Mouse (Mus musculus) limb, embryonic 14.5 days (tissue): ENCODE data around the gene Abcc8. TPM values are rescaled to one million over a fixed set of nuclear protein-coding genes. Genes with fewer than 3 reads are reported as not detected.

ENCODE experiments used
- ATAC-seq: fragments of 200-750 bp; cut with Nextera tagmentation; 2 replicates; pipeline ENCODE4 v1.8.0; 2017; ENCODE audit warnings: low read depth, moderate number of reproducible peaks, moderate TSS enrichment; ENCODE audit not compliant: low FRiP score
- DNase-seq: peaks from one replicate; pipeline ENCODE4 v3.0.0-alpha.2; 2015; ENCODE audit warnings: low spot score
- H3K27ac ChIP-seq: fragments of 300-500 bp; sonication (generic); replicated peaks from 2 replicates; pipeline ENCODE4 v1.5.1; 2014; ENCODE audit warnings: low read depth, mild to moderate bottlenecking, low read length, moderate library complexity, mixed read lengths
- H3K27me3 ChIP-seq: fragments of 300-500 bp; sonication (generic); 2 replicates; pipeline ENCODE4 v1.6.1; 2014; ENCODE audit warnings: low read length, mixed read lengths; ENCODE audit not compliant: control insufficient read depth, insufficient read depth
- H3K36me3 ChIP-seq: fragments of 300-500 bp; sonication (generic); 2 replicates; pipeline ENCODE4 v1.6.1; 2014; ENCODE audit warnings: mild to moderate bottlenecking, low read length, moderate library complexity, mixed read lengths; ENCODE audit not compliant: control insufficient read depth, insufficient read depth
- H3K4me1 ChIP-seq: fragments of 300-500 bp; sonication (generic); 2 replicates; pipeline ENCODE4 v1.6.1; 2014; ENCODE audit warnings: antibody characterized with exemption, low read length, mixed read lengths; ENCODE audit not compliant: control insufficient read depth, insufficient read depth
- H3K4me2 ChIP-seq: fragments of 300-500 bp; sonication (generic); replicated peaks from 2 replicates; pipeline ENCODE4 v1.6.1; 2014; ENCODE audit warnings: low read depth, mild to moderate bottlenecking, low read length, moderate library complexity; ENCODE audit not compliant: severe bottlenecking
- H3K4me3 ChIP-seq: fragments of 300-500 bp; sonication (generic); replicated peaks from 2 replicates; pipeline ENCODE4 v1.5.1; 2014; ENCODE audit warnings: low read length
- H3K9ac ChIP-seq: fragments of 300-500 bp; sonication (generic); 2 replicates; pipeline ENCODE4 v1.6.1; 2014; ENCODE audit warnings: mild to moderate bottlenecking, low read depth, low read length, moderate library complexity; ENCODE audit not compliant: severe bottlenecking
- H3K9me3 ChIP-seq: fragments of 300-500 bp; sonication (generic); 2 replicates; pipeline ENCODE4 v1.6.1; 2016; ENCODE audit warnings: low read length; ENCODE audit not compliant: control insufficient read depth
- POLR2A ChIP-seq: fragments of 200-500 bp; IDR thresholded peaks from 2 replicates; pipeline ENCODE4 v1.8.0; 2012; ENCODE audit warnings: inconsistent platforms, mild to moderate bottlenecking, moderate library complexity, borderline replicate concordance; ENCODE audit not compliant: insufficient read depth, insufficient read length; ENCODE audit errors: extremely low read depth
- WGBS: fragments of 180-500 bp; shearing (Covaris S2); extraction: QIAGEN DNeasy Blood & Tissue Kit; methylation state at CpG from one replicate; pipeline ENCODE4 v1.1.7; 2014; 5-methylcytosine and 5-hydroxymethylcytosine counted together
- polyA plus RNA-seq, 2 experiments: library from polyadenylated mRNA; depleted of rRNA in 1 of 2; stranded (reverse) in 1 of 2; unstranded in 1 of 2; fragments of >200 nt; fragmentation: Nextera tagmentation in 1 of 2; extraction: Ambion mirVana in 1 of 2; gene quantifications; 2 replicates each; pipeline versions ENCODE4 v1.2.1 to v1.2.3; 2012 to 2014

The Abcc8 gene
- polyA plus RNA-seq, 2 experiments, result 1.5 to 2.6 TPM

GRCm38 (mm10) chr7:46103075-46103591 is 76.7 kb downstream of the Abcc8 start:
- Histone ChIP-seq H3K4me1 (no peaks in the 10 kb centered on the region), H3K36me3 (no peaks in the 10 kb centered on the region), H3K9me3 (no peaks in the 10 kb centered on the region), H3K27ac (no peak overlapping the region), H3K9ac (no peak overlapping the region), H3K27me3 (no peaks in the 10 kb centered on the region; the same call in 1 of the 2 replicates), H3K4me3 (no peak overlapping the region), H3K4me2 (no peak overlapping the region)
- TF ChIP-seq POLR2A, result no peak
- DNase-seq (no peak), ATAC-seq (no peak)
- WGBS, result 81% methylated on average over 8 of the region's 8 CpGs

GRCm38 (mm10) chr7:46100563-46100962 is 79.3 kb downstream of the Abcc8 start, which contains the start of gene Kcnj11:
TSS of gene Kcnj11 (minus strand) at chr7:46100764.
- H3K4me1 ChIP-seq, result no peaks in the 10 kb centered on the region
- H3K9me3 ChIP-seq, result no peaks in the 10 kb centered on the region
- no peaks in the 10 kb centered on the region for H3K36me3 ChIP-seq
- peak within 1 kb of the TSS; percentile 44 for H3K4me3 ChIP-seq
- no peak for TF ChIP-seq POLR2A
- peak within 1 kb of the TSS; percentile 52 for H3K9ac ChIP-seq
- H3K4me2 ChIP-seq, result peak within 1 kb of the TSS; percentile 84
- peak; percentile 84 for DNase-seq
- ATAC-seq, result peak; percentile 78
- no peak within 1 kb of the TSS for H3K27ac ChIP-seq
- no peaks in the 10 kb centered on the region; the same call in 1 of the 2 replicates for H3K27me3 ChIP-seq
- WGBS, result 0% methylated on average over 32 of the region's 34 CpGs

GRCm38 (mm10) chr7:46099682-46100081 is 80.2 kb downstream of the Abcc8 start:
- WGBS, result 82% methylated on average over 13 of the region's 13 CpGs
- Histone ChIP-seq H3K4me3 (no peak overlapping the region), H3K27ac (no peak overlapping the region), H3K9ac (no peak overlapping the region), H3K9me3 (no peaks in the 10 kb centered on the region), H3K36me3 (no peaks in the 10 kb centered on the region), H3K27me3 (no peaks in the 10 kb centered on the region; the same call in 1 of the 2 replicates), H3K4me1 (no peaks in the 10 kb centered on the region), H3K4me2 (no peak overlapping the region)
- TF ChIP-seq POLR2A, result no peak
- no peak for ATAC-seq
- DNase-seq, result no peak

GRCm38 (mm10) chr7:46098919-46099286 is 80.9 kb downstream of the Abcc8 start:
- TF ChIP-seq POLR2A, result no peak
- Histone ChIP-seq H3K27me3 (no peaks in the 10 kb centered on the region; the same call in 1 of the 2 replicates), H3K4me2 (no peak overlapping the region), H3K4me1 (no peaks in the 10 kb centered on the region), H3K36me3 (no peaks in the 10 kb centered on the region), H3K9ac (no peak overlapping the region), H3K4me3 (no peak overlapping the region), H3K27ac (no peak overlapping the region), H3K9me3 (no peaks in the 10 kb centered on the region)
- 97% methylated on average over 19 of the region's 19 CpGs for WGBS
- ATAC-seq (no peak), DNase-seq (no peak)

GRCm38 (mm10) chr7:46098221-46098918 is 81.5 kb downstream of the Abcc8 start:
- no peak for TF ChIP-seq POLR2A
- Histone ChIP-seq H3K9me3 (no peaks in the 10 kb centered on the region), H3K4me3 (no peak overlapping the region), H3K4me2 (no peak overlapping the region), H3K9ac (no peak overlapping the region), H3K27ac (no peak overlapping the region), H3K36me3 (no peaks in the 10 kb centered on the region), H3K4me1 (no peaks in the 10 kb centered on the region), H3K27me3 (no peaks in the 10 kb centered on the region; the same call in 1 of the 2 replicates)
- 82% methylated on average over 19 of the region's 19 CpGs for WGBS
- DNase-seq (no peak), ATAC-seq (no peak)
